Mouse (Mus musculus): ENCODE data around the gene Aagab.

Gene Aagab

GRCm38 (mm10) chr9:63602043-63602939 lies at the start of gene Aagab, which contains the start of gene Iqch:
TSS of gene Aagab (plus strand) at chr9:63602660.
TSS of gene Iqch (minus strand) at chr9:63602493.
- DNase-seq: peak; percentile 99

DNA sequence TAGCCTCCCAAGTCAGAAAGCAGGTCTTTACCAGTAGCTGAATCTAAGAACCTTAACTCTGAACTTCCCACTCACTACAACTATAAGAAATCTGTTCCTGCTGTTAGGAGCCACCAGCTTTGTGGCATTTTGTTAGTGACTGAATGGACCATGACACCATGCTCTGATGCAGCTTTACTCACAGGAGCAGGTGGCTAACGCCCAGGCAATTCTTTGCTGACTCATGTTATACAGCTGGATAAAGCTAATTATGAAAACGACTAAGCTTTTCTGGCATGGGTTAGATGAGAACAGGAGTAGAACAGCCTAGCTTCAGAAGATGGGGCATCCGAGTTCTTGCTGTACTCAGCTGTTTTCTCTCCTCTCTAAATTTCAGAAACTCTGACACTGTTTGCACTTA lies 48.8 kb upstream of the Aagab start:
- DNase-seq: no peak

GRCm38 (mm10) chr9:63555460-63555990 lies 46.9 kb upstream of the Aagab start:
- peak; percentile 21 for DNase-seq

GRCm38 (mm10) chr9:63556316-63556715 lies 46.1 kb upstream of the Aagab start:
- no peak for DNase-seq

DNA sequence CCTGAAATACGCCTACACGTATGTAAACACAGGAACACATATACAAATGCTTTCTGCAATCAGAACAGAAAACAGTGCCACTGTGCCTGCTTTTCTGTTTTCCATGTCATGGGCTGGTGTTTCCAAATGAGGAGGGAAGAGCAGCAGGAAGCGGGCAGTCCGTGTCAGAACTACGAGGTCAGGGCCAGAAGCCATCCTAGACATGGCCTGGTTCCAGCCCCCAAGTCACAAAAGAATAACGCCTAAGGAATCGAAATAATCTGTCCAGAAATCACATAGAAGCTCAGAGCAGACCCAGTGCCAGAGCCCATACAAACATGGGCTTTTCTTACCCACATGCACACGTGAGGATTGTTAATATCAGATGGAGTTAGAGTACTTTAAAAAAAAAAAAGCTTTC lies 45.5 kb upstream of the Aagab start:
- no peak for DNase-seq

DNA sequence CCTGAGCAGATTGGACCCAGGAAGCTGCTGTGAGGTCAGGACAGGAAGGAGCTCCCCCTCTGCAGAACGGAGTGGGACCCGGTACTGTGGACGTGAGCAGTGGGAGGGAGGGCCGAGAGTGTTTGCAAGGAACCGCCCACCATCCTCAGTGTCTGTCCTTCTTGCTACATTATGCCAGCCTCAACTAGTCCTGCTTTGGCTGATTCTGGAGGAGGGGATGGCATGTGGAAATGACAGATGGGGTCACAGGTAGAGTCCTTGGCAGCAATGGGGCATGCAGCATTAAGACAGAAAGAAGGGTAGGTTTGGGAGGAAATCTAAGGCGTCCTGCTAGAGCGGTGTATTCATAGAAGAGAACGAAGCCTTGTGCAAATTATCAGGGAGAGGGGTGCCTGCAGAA lies 40.5 kb upstream of the Aagab start:
- DNase-seq: peak; percentile 27

DNA sequence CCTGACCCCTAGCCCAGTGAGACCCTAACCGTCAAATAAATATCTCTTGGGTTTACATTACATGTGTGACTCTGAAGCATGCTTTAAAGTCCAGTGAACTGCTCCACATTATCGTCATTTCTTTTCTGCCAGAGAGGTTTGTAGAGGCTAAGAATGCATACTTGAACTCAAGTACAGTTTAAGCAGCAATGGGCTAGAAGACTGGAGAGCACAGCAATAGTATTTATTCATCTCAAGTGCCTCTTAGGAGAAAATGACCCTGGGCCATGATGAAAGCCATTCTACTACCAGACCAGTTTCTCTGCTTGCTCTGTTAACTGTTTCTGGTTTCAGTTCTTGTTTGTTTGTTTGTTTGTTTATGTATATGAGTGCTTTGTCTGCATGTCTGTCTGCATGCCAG lies 39.0 kb upstream of the Aagab start:
- no peak for DNase-seq

GRCm38 (mm10) chr9:63568314-63568713 lies 34.1 kb upstream of the Aagab start:
- DNase-seq: no peak

- no peak for DNase-seq
Observed at GRCm38 (mm10) chr9:63568808-63569207, 33.7 kb upstream of the Aagab start.

- DNase-seq: peak; percentile 24
Observed at GRCm38 (mm10) chr9:63571895-63572294, 30.6 kb upstream of the Aagab start.

- no peak for DNase-seq
Observed at GRCm38 (mm10) chr9:63572874-63573273, 29.6 kb upstream of the Aagab start.

GRCm38 (mm10) chr9:63577469-63577868 lies 25.0 kb upstream of the Aagab start:
- DNase-seq: no peak

DNA sequence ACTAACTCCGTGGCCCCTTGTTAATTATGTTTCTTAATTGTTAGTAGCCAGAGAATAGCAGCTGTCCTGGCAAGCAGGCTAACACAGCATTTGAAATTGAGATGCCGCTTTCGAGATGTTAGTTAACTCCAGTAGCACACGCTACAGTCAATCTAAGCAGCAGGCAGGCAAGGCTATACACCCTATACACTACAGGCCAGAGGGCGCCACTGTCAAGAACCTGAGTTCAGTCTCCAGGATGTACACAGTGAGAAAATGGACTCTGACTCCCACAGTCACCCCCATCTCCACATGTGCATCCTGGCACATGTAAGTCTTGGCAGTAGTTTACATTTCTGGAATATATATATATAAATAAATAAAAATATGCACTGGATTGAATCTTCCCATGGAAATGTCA lies 22.8 kb upstream of the Aagab start:
- peak; percentile 41 for DNase-seq

DNA sequence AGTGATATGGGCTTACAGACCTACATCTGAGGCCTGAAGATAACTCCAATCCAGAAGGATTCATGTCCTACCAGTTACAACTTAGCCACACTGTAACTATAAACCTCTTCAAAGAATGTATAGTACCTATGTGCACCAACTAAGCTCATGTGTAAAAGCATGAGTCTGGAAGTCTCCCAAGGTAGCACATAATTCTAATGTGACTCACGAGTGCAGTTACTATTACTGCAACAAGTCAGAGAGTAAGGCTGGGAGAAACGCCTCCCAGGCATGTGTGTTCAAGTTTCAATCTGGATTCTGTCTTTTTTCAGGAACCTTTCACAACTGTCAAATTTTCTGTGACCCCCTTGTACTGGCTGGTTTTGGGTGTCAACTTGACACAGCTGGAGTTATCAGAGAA lies 22.4 kb upstream of the Aagab start:
- DNase-seq: no peak

DNA sequence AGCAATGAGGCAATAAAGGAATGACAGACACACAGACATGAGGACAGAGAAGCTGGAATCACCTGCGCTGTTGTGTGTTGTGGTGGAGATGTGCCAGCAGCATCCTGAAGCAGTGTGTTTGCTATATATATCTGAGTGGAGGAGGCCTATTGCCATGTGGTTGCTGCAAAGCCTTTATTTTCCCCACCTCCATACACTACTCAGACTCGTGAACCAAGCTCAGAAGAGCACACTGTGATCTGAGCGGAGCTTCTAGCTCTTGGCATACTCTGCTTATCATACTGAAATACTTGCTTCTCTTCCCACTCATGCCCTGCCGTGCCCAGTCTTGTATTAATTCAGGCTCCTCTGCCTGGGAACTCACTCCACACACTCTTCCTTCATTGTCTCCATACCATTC lies 20.7 kb upstream of the Aagab start:
- no peak for DNase-seq

DNA sequence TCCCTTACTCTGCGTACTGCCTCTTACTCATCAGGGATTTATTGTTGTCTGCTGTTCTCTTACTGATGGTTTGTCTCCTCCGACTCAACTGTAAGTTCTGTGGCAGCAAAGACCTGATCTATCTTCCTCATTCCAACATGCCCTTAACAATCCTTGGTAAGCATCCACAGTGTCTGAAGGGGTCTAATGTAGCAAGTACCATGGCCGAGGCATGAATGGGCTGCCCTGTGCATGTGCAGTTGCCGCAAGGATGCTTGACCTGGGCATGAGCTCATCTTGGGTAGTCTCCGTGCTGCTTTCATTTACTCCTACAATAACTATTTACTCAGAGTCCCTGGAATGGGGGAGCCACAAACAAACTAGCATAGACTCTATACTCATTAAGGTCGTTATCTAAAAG lies 17.2 kb upstream of the Aagab start:
- no peak for DNase-seq

DNA sequence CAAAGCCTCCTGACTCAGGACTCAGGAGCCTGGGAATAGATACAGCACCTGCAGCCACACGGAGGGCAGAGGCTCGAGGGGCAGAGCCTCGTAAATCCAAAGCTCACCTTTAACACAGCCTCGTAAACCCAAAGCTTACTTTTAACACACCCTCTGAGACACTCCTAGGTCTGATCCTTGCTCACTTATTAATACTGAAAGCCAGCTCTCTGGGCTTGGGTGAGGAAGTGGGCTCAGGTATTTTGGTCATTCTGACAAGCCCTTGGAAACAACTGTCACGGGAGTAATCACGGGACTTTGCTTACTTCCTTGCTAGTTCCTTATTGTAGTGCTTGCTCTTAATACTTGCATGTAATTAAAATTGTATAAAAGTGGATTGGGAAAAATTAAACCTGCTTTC lies 13.3 kb upstream of the Aagab start:
- no peak for DNase-seq

GRCm38 (mm10) chr9:63590592-63590991 lies 11.9 kb upstream of the Aagab start:
- no peak for DNase-seq

DNA sequence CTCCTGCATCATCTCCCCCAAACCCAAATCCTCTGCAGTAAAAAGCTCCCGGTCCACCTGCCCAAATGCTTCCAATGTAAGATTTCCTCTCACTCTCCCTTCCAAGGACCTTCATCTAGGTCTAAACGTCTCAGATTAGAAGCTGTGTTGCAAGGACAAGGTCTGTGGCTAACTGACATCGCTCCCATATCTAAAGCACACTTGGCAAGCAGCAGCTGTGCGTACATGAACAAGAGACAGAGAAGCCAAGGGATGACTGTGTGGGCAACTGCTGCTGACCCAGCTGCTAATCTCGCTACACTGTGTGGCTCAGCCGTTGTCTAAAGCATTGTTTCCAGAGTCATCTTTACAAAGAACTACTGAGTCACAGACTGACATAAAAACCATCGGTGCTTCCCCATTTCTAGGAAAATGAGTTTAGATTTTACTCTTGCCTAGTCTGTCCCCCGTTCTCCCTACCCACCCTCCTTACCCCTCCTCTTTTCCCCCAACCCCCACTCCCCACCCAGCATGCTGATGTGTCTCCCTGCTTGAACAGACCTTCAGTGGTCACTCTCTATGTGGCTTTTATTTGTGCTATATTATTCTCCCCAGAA lies 10.7 kb upstream of the Aagab start:
- DNase-seq: no peak

- DNase-seq: no peak
Observed at GRCm38 (mm10) chr9:63595032-63595431, 7.4 kb upstream of the Aagab start.

GRCm38 (mm10) chr9:63595652-63596051 lies 6.8 kb upstream of the Aagab start:
- DNase-seq: no peak

GRCm38 (mm10) chr9:63596660-63597059 lies 5.8 kb upstream of the Aagab start:
- DNase-seq: no peak

GRCm38 (mm10) chr9:63603849-63604248 lies 1.4 kb downstream of the Aagab start:
- DNase-seq: peak; percentile 72

DNA sequence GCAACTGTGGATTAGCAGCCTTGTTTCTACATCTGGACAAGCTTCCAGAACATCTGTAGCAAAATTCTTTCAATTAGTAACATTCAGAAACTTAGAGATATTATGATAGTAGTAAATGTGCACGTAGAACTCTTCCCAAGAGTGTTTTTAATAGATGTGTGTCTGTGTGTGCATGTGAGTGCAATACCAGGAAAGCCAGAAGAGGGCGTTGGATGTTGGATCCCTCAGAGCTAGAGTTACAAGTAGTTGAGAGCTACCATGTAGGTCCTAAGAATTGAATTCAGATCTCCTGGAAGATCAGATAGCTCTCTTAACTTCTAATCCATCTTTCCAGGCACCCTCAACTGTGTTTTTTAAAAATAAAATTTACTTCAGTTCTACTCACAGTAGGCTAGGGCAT lies 4.1 kb downstream of the Aagab start:
- no peak for DNase-seq

Measured in thymus, postnatal 14 days (tissue).